Mouse (Mus musculus) cerebellum, postnatal 10 days (tissue): ENCODE measurements around the gene Zfand3.

ENCODE experiments used
- DNase-seq, 2 experiments: peaks; one replicate each; pipeline ENCODE4 v3.0.0; 2021; ENCODE audit warnings: mixed read lengths in 2 of 2

The Zfand3 gene

GRCm38 (mm10) chr17:30053463-30053862 lies 48.9 kb downstream of the Zfand3 start:
- DNase-seq: peak in 1 of 2 experiments; percentile 17

GRCm38 (mm10) chr17:30053871-30054270 lies 49.3 kb downstream of the Zfand3 start:
- DNase-seq: no peak

GRCm38 (mm10) chr17:30056226-30056625 lies 51.7 kb downstream of the Zfand3 start:
- no peak for DNase-seq

GRCm38 (mm10) chr17:30058594-30058993 lies 54.1 kb downstream of the Zfand3 start:
- peak; percentile 19 to 37 for DNase-seq

GRCm38 (mm10) chr17:30059066-30059465 lies 54.5 kb downstream of the Zfand3 start:
- no peak for DNase-seq

- no peak for DNase-seq
These were observed 56.7 kb downstream of the Zfand3 start for GRCm38 (mm10) chr17:30061100-30061837.

GRCm38 (mm10) chr17:30063849-30064248 lies 59.3 kb downstream of the Zfand3 start:
- no peak for DNase-seq

- DNase-seq: no peak
These were observed 60.2 kb downstream of the Zfand3 start for GRCm38 (mm10) chr17:30064746-30065145.

GRCm38 (mm10) chr17:30069776-30070175 lies 65.2 kb downstream of the Zfand3 start:
- DNase-seq: no peak

- DNase-seq: no peak
These were observed 66.1 kb downstream of the Zfand3 start for GRCm38 (mm10) chr17:30070631-30071030.

- DNase-seq: no peak
These were observed 68.1 kb downstream of the Zfand3 start for GRCm38 (mm10) chr17:30072613-30073012.

GRCm38 (mm10) chr17:30075896-30076295 lies 71.4 kb downstream of the Zfand3 start:
- DNase-seq: no peak

- peak; percentile 21 for DNase-seq
These were observed 79.5 kb downstream of the Zfand3 start for GRCm38 (mm10) chr17:30084007-30084406.

- no peak for DNase-seq
These were observed 82.2 kb downstream of the Zfand3 start for GRCm38 (mm10) chr17:30086695-30087094.

GRCm38 (mm10) chr17:30088431-30088830 lies 83.9 kb downstream of the Zfand3 start:
- DNase-seq: no peak

GRCm38 (mm10) chr17:30090416-30090815 lies 85.9 kb downstream of the Zfand3 start:
- no peak for DNase-seq

- DNase-seq: no peak
These were observed 88.7 kb downstream of the Zfand3 start for GRCm38 (mm10) chr17:30093148-30093749.

GRCm38 (mm10) chr17:30097156-30097555 lies 92.6 kb downstream of the Zfand3 start:
- no peak for DNase-seq

GRCm38 (mm10) chr17:30097677-30098076 lies 93.1 kb downstream of the Zfand3 start:
- DNase-seq: no peak

GRCm38 (mm10) chr17:30099670-30100069 lies 95.1 kb downstream of the Zfand3 start:
- no peak for DNase-seq

GRCm38 (mm10) chr17:30101801-30102200 lies 97.3 kb downstream of the Zfand3 start:
- no peak for DNase-seq

GRCm38 (mm10) chr17:30103005-30103404 lies 98.5 kb downstream of the Zfand3 start:
- no peak for DNase-seq

- no peak for DNase-seq
These were observed 99.2 kb downstream of the Zfand3 start for GRCm38 (mm10) chr17:30103641-30104165.

- DNase-seq: peak; percentile 48 to 52
These were observed 100.8 kb downstream of the Zfand3 start for GRCm38 (mm10) chr17:30105369-30105768.
